Mouse (Mus musculus) CD8-positive naive resting alpha-beta T cell, adult 2 months (primary cell): ENCODE measurements at regions not wholly inside any gene's neighbourhood (a gene's known extent, or its start where the extent isn't known, plus 50 kb on each side); places are given as distances from the start of the nearest gene placed in this dataset.

ENCODE experiments used
- DNase-seq, 2 experiments: peaks; one replicate each; pipeline ENCODE4 v3.0.0; 2022; ENCODE audit warnings: low read depth in 2 of 2, low spot score in 2 of 2

DNA sequence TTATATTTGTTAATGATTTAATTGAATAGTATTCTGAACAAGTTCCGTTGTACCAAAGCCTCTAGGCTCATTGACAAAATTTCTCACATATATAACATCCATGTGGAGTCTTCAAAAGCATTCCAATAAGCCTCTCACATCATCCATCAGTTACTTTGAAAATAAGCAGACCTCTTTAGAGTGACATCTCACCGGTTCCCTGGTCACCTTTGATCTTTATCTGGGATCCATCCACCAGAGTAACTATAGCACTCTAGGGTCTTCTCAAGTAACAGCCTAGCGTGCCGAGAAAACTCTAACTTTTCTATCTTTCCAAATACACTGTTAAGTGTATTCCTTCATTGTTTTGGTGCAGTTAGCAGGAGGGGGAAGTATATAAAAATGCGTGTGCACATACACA lies 55.6 kb upstream of the Mad2l1 start:
- no peak for DNase-seq

DNA sequence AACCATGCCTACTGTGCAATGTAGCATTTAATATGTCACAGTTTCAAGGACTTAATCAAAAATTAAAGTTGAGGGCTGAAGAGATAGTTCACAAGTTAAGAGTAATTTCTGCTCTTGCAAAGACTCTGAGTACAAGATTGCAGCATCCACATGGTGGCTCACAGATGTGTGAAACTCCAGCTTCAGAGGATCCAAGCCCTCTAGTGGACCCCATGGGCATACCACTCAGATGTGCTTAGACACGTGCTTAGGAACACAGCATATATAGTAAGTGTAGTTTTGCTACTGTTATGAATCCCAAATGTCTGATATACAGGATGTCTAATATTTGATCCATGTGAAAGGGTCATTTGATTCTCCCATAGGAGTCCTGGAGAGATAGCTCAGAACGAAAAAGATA lies 55.0 kb upstream of the Mad2l1 start:
- no peak for DNase-seq

DNA sequence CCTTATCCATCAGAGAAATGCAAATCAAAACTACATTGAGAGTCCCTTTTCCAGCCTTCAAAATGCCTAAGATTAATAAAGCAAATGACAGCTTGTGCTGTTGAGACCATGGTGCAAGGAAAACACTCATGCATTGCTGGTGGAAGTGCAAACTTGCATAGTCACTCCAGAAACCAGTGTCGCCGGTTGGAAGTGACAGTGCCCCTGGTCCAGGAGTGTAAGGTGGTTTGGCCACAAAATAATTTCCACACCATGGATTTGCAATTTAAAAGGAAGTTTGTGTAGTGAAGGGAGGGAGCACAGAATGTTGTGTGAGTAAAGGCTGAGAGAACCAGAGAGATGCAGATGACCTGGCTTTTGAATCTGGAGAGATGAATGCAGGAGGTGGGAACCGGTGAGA lies 52.4 kb upstream of the Mad2l1 start:
- no peak for DNase-seq
